Comparison of ENCODE assay signal across 18 mouse cellular contexts in genomic region chr13:29079841-29080240, GRCm38 (mm10).
DNase-seq lines count a peak whose midpoint lies in the region; ATAC-seq lines count a peak whose summit lies in the region.
"Had no signal": no experiment of that assay in that cellular context is flagged by ENCODE, and none has a peak within 500 bp of the region (broad histone marks: within the 10 kb centered on the region; RNA-seq: fewer than 3 reads in every experiment).

No protein-coding gene starts in this region.

- no peak for ATAC-seq in monocyte, adult 5-6 weeks (replicated peaks; ENCODE audit: insufficient number of reproducible peaks, low FRiP score, low TSS enrichment, poor library complexity, severe bottlenecking)
- ATAC-seq: forebrain, embryonic 13.5 days; forebrain, embryonic 15.5 days; forebrain, postnatal 0 days had no signal

- H3K36me3 ChIP-seq in heart, embryonic 10.5 days = no peaks in the 10 kb centered on the region
- H3K36me3 ChIP-seq: embryonic facial prominence, embryonic 10.5 days; embryonic facial prominence, embryonic 12.5 days; forebrain, embryonic 15.5 days had no signal

- 88% methylated on average over 10 of the region's 10 CpGs for WGBS in heart, embryonic 10.5 days

- peak; percentile 61 for DNase-seq in adrenal gland, adult 2 months
- no peak for DNase-seq in adrenal gland, postnatal 4 days (ENCODE audit: low spot score in 2 of 2)
- DNase-seq in heart, embryonic 10.5 days (ENCODE audit: low spot score) = peak; percentile 70
- DNase-seq in heart, adult 18-20 months = no peak
- peak; percentile 8 for DNase-seq in adrenal gland, postnatal 10 days
- peak; percentile 27 for DNase-seq in adrenal gland, postnatal 14 days
- DNase-seq in lung, postnatal 4 days = no peak
- DNase-seq: cerebellum, adult 11-12 months; cerebellum, adult 2 months; cerebellum, adult 9-10 months; cerebellum, postnatal 10 days; cerebellum, postnatal 25 days; forebrain, postnatal 0 days had no signal

- H3K4me1 ChIP-seq in heart, embryonic 10.5 days = peaks cover 14% of the 10 kb centered on the region

- no peak overlapping the region for H3K27ac ChIP-seq in heart, embryonic 10.5 days
- H3K27ac ChIP-seq: embryonic facial prominence, embryonic 10.5 days; embryonic facial prominence, embryonic 12.5 days; forebrain, embryonic 13.5 days; forebrain, embryonic 15.5 days had no signal

- H3K27me3 ChIP-seq in heart, embryonic 10.5 days (ENCODE audit: insufficient read depth, poor library complexity, severe bottlenecking) = no peaks in the 10 kb centered on the region
- H3K27me3 ChIP-seq: embryonic facial prominence, embryonic 12.5 days; forebrain, embryonic 13.5 days; forebrain, embryonic 15.5 days had no signal

- H3K9me3 ChIP-seq in heart, embryonic 10.5 days = no peaks in the 10 kb centered on the region
- H3K9me3 ChIP-seq: embryonic facial prominence, embryonic 10.5 days; embryonic facial prominence, embryonic 12.5 days; forebrain, embryonic 13.5 days; forebrain, embryonic 15.5 days had no signal

- H3K4me3 ChIP-seq in heart, embryonic 10.5 days = no peak overlapping the region
- H3K4me3 ChIP-seq: embryonic facial prominence, embryonic 10.5 days; embryonic facial prominence, embryonic 12.5 days; forebrain, embryonic 13.5 days; forebrain, embryonic 15.5 days had no signal

Comparison
In these comparisons a context has a peak if more than half of its experiments do, and no peak if none do; other contexts are left out.
1. DNase-seq: peak in adrenal gland, adult 2 months (single experiment), heart, embryonic 10.5 days (single experiment), adrenal gland, postnatal 10 days (single experiment) and adrenal gland, postnatal 14 days (single experiment); none in adrenal gland, postnatal 4 days (0 of 2), heart, adult 18-20 months (0 of 2) and lung, postnatal 4 days (0 of 2).